Mouse (Mus musculus) liver, adult 2 months (tissue): ENCODE data around the gene Arf4.
"Not testable (repeated sequence)": the region's sequence is repeated elsewhere in the genome, so short reads cannot be mapped to it uniquely, and the experiment has no call there.

Experiments
- CTCF ChIP-seq: fragments of 200-500 bp; IDR thresholded peaks from 2 replicates; pipeline ENCODE4 v1.5.1; 2011; ENCODE audit warnings: low read depth, low read length, control low read depth
- POLR2A ChIP-seq: fragments of 200-500 bp; IDR thresholded peaks from 2 replicates; pipeline ENCODE4 v1.6.1; 2011; ENCODE audit warnings: low read length, control low read depth; ENCODE audit not compliant: insufficient read depth; ENCODE audit errors: extremely low read depth

- not testable (repeated sequence) for TF ChIP-seq CTCF, POLR2A
Observed at GRCm38 (mm10) chr14:26705246-26705645, 67.4 kb downstream of the Arf4 start.
